Mouse (Mus musculus): ENCODE results near the gene Egf. TPM values are rescaled to one million over a fixed set of nuclear protein-coding genes. Genes with fewer than 3 reads are reported as not detected.
"Not testable (repeated sequence)": the region's sequence is repeated elsewhere in the genome, so short reads cannot be mapped to it uniquely, and the experiment has no call there.

The Egf gene
- total RNA-seq (2021): 10 to 100 TPM; 18.2 to 23.7 TPM
- long read RNA-seq, experiment 1, full-length matches to known transcripts: 2 of 7 reads
- long read RNA-seq, experiment 1, partial matches to known transcripts: 1 of 7 reads
- long read RNA-seq, experiment 1, other reads (novel, unspliced or antisense): 4 of 7 reads
- long read RNA-seq, experiment 2, full-length matches to known transcripts: 2 of 11 reads
- long read RNA-seq, experiment 2, partial matches to known transcripts: 3 of 11 reads
- long read RNA-seq, experiment 2, other reads (novel, unspliced or antisense): 6 of 11 reads

- DNase-seq: no peak
Observed at GRCm38 (mm10) chr3:129754650-129755604, at the start of gene Egf. TSS of gene Egf (minus strand) at chr3:129755316.

- DNase-seq: no peak
Observed at GRCm38 (mm10) chr3:129803765-129804164, 48.6 kb upstream of the Egf start, which contains the start of gene Lrit3. TSS of gene Lrit3 (minus strand) at chr3:129804030.

GRCm38 (mm10) chr3:129799011-129799410 lies 43.9 kb upstream of the Egf start:
- DNase-seq: no peak

GRCm38 (mm10) chr3:129798551-129798950 lies 43.4 kb upstream of the Egf start:
- no peak for DNase-seq

- no peak for DNase-seq
Observed at GRCm38 (mm10) chr3:129797341-129797740, 42.2 kb upstream of the Egf start.

- no peak for DNase-seq
Observed at GRCm38 (mm10) chr3:129793801-129794200, 38.7 kb upstream of the Egf start.

GRCm38 (mm10) chr3:129782746-129783145 lies 27.6 kb upstream of the Egf start:
- no peak for DNase-seq

- DNase-seq: no peak
Observed at GRCm38 (mm10) chr3:129781435-129781834, 26.3 kb upstream of the Egf start.

- DNase-seq: no peak
Observed at GRCm38 (mm10) chr3:129771210-129771609, 16.1 kb upstream of the Egf start.

- DNase-seq: peak; percentile 50
Observed at GRCm38 (mm10) chr3:129766971-129767794, 12.1 kb upstream of the Egf start.

GRCm38 (mm10) chr3:129766106-129766505 lies 11.0 kb upstream of the Egf start:
- no peak for DNase-seq

- DNase-seq: not testable (repeated sequence)
Observed at GRCm38 (mm10) chr3:129757599-129757998, 2.5 kb upstream of the Egf start.

- no peak for DNase-seq
Observed at GRCm38 (mm10) chr3:129744803-129745202, 10.3 kb downstream of the Egf start.

- DNase-seq: no peak
Observed at GRCm38 (mm10) chr3:129742781-129743180, 12.3 kb downstream of the Egf start.

- DNase-seq: no peak
Observed at GRCm38 (mm10) chr3:129738291-129739183, 16.6 kb downstream of the Egf start.

GRCm38 (mm10) chr3:129731636-129732035 lies 23.5 kb downstream of the Egf start:
- no peak for DNase-seq

GRCm38 (mm10) chr3:129730426-129730825 lies 24.7 kb downstream of the Egf start:
- DNase-seq: no peak

GRCm38 (mm10) chr3:129729916-129730315 lies 25.2 kb downstream of the Egf start:
- DNase-seq: no peak

- no peak for DNase-seq
Observed at GRCm38 (mm10) chr3:129725592-129725991, 29.5 kb downstream of the Egf start.

- peak; percentile 90 for DNase-seq
Observed at GRCm38 (mm10) chr3:129724961-129725501, 30.1 kb downstream of the Egf start.

- no peak for DNase-seq
Observed at GRCm38 (mm10) chr3:129724505-129724904, 30.6 kb downstream of the Egf start.

Data from gastrocnemius, postnatal 25 days (tissue).